Mouse (Mus musculus): ENCODE results near the gene Med26.

Gene Med26

GRCm38 (mm10) chr8:72487014-72487413, 61.1 kb downstream of the Med26 start:
- no peak for DNase-seq

GRCm38 (mm10) chr8:72485456-72486199, 62.4 kb downstream of the Med26 start:
- DNase-seq: peak in 1 of 2 experiments; percentile 41

DNA sequence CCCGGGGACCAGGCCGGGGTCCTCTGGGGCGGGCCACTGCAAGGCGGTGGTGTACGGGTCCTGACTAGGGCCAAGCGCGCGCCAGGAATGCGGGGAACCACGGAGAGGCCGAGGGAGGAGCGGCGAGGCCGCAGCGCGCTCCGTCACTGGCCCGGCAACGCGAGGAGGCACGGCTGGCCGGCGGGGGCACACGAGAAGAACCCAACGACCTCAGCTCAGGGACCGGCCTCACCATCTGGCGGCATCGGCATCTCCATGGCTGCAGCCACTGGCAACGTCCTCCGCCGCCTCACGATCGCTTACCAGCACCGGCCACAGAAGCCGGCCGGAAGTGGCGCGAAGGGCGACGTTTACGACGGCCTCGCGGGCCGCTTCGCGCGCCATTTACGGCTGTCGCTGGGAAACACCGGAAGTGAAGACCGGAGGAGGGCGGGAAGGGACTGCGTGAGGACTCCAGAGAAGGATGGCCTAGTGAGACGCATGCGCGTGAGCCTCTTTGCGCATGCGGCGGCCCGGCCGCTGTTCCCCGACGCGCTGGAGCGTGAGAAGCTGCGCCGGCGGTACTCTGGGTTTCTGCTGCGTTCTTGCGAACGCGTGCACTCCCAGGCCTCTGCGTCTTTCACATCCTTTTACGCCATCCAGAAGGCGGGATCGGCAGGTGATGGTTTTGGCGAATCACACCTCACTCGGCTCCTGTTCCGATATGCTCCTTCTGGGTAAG, 73.1 kb downstream of the Med26 start, which contains the start of gene Cherp:
Gene Cherp, minus strand, starts transcription at position 401 of the 721 bp plus-strand sequence.
- peak; percentile 96 to 97 for DNase-seq

DNA sequence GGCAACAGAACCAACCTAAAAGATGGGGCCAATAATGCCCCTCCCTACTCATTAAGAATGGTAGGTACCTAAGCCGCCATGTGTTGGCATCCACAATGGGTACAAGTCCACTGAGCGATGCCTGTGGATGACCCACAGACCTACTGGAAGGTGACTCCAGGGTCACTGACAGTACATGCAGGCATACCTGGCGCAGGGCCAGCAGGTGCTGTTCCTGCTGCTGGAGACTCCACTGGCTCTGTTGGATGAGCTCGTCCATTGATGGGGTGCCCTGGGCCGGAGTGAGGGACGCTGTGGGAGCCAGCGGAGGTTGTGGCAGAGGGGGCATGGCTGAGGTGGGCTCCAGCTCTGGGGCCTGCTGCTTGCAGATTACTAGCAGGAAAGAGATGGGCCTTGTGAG, 77.4 kb downstream of the Med26 start:
- peak in 1 of 2 experiments; percentile 46 for DNase-seq

DNA sequence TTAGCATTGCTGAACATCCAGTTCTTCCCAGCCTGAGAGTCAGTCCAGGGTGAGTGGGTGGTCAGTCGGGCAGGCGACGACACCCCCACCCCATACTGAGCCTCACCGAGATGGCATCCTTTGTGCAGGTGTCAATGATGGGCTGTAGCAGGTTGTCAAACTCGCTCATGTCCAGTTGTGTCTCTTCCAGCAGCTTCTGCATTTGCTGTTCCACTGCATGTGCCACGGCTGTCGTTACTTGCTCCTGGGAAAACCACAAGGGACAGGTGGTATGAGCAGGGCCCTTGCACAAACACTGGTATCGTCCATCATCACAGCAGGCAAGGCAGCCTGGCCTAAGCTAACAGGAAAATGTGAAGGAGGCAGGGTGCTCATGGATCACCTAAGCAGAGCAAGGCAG, 78.1 kb downstream of the Med26 start:
- DNase-seq: no peak

DNA sequence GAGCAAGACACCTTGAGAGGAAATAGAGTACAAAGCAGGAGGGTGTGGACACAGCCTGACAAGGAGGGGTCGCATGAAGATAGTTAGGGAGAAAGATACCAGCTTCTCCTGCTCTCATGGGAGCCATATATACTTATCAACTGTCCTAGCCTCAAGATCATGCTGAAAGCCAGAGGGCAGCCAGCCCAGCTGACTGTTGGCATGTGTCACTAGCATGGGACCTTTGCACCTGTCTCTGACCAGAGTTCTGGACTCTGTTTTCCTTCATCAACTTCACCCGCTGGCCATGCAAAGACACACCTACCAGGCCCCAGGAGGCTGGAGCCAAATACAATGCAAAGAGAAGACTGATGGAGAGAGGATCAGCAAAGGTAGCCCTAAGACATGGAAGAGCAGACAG, 78.8 kb downstream of the Med26 start:
- no peak for DNase-seq

GRCm38 (mm10) chr8:72464211-72464610, 83.9 kb downstream of the Med26 start:
- DNase-seq: no peak

- no peak for DNase-seq
Measured at GRCm38 (mm10) chr8:72459881-72460533, 88.1 kb downstream of the Med26 start.

GRCm38 (mm10) chr8:72458457-72458856, 89.6 kb downstream of the Med26 start:
- DNase-seq: no peak

DNA sequence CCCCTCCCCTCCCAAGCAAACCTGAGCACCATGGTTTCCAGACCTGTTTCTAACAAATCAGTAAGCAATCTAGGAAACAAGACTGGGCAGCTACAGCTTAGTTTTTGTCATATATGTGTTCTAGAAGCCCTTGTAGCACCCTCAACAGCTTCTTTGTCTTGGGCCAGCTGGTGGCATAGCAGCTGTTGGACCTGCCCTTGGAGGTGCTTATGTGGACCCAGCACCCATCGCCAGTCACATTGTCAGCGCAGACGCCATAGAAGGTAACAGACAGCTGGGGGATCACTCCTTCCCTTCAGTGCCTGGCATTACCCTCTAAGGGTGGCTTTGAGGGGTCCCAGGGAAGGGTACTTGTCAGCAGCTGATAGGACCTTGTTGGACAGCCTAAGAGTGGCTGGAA, 90.3 kb downstream of the Med26 start:
- no peak for DNase-seq

DNA sequence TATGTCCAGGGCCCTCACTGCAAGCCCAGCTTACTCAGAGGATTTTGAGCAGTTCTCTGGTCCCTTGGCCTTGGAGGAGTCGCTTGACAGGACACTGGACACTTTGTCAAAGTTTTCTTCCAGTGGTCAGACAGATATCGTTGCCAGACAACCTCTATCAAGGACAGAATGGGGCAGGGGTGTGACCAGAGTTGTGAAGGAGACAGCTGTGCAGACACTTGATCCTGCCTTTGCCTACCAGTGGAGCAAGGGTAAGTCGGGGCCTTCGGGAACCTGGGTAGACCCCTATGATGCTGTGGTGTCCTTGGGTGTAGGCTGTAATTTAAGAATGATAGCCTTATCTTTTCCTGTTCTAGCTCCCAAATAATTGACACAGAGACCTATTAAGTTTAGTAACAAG, 92.8 kb downstream of the Med26 start:
- no peak for DNase-seq

DNA sequence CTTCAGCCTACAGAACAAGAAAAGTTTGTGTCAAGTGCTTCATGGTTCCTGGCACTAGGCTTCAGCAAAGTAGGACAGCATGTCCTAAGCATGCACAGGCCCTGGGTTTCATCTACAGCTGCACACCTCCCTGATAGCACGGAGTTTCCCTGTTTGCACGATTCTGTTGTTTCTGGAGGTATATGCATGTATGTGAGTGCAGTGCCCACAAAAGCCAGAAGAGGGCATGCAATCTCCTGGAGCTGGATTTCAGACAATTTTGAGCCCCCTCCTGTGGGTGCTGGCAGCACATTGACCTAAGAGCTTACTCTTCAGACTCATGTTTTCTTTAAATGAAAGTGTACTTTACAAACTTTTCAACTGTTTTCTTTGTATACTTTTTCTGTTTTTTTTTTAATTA, 94.2 kb downstream of the Med26 start:
- no peak for DNase-seq

- DNase-seq: no peak
Measured at GRCm38 (mm10) chr8:72451516-72451915, 96.6 kb downstream of the Med26 start.

DNA sequence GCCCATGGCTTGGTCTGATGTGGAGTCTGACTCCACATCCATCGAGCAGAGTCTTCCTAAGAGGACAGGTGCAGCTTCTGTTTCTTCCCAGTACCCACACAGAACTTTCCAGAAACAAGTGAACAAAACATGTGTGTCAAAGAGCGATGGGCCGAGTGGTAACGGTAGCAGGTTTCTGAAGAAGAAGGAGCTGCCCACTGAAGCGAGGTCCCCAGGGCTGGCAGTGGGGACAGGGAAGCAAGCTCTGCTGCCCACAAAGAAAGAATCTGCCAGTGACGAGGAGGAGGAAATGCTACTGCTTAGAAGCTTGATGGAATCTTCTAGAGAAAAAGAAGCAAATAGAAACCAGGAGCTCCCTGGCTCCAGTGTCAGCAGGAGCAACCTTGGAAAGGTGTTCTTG, 103.0 kb downstream of the Med26 start:
- DNase-seq: no peak
